Mouse (Mus musculus) cerebellum, adult 8-10 months (tissue): ENCODE measurements around the gene Vps41.

Experiments
- DNase-seq: peaks from one replicate; pipeline ENCODE4 v3.0.0; 2022

Gene Vps41

DNA sequence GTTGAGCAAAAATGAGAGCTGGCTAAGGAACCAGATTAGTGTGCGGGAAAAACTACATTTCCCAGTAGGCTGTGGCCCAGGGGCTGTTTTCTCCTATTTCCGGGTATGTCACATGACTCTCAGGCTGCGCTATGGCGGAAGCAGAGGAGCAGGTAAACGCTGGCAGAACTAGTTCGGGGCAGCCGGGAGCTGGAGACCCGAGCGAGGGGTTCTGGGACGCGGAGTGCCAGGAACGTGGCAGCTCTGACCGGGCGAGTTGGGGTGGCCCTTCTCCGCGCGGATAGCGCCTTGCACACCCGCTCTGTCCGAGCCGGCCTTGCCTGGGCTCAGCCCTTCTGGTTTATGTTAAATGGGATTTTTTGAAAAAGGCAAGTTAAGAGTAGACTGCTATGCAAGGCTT is at the start of gene Vps41:
Gene Vps41, plus strand, starts transcription at position 102 of the 400 bp plus-strand sequence.
- peak; percentile 74 for DNase-seq

- no peak for DNase-seq
These were observed 18.5 kb upstream of the Vps41 start for GRCm38 (mm10) chr13:18698518-18699065.

- no peak for DNase-seq
These were observed 5.4 kb upstream of the Vps41 start for GRCm38 (mm10) chr13:18711685-18712084.

- no peak for DNase-seq
These were observed 379 bp upstream of the Vps41 start for GRCm38 (mm10) chr13:18716707-18717106.

GRCm38 (mm10) chr13:18718461-18718860 is 1.4 kb downstream of the Vps41 start:
- DNase-seq, result no peak

DNA sequence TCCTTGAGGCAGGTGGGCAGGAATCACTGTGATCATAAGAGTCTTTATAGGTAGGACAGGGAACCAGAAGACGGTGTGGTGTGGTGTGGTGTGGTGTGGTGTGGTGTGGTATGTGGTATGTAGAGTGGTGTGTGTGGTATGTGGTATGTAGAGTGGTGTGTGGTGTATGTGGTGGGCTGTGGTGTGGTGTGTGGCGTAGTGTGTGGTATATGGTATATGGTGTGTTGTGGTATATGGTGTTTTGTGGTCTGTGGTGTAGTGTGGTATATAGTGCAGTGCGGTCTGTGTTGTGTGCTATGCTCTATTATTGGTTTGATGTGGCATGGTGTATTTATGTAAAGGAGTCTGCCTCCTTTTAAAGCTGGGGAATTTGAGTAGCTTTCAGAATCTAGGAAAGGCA is 13.6 kb downstream of the Vps41 start:
- no peak for DNase-seq

DNA sequence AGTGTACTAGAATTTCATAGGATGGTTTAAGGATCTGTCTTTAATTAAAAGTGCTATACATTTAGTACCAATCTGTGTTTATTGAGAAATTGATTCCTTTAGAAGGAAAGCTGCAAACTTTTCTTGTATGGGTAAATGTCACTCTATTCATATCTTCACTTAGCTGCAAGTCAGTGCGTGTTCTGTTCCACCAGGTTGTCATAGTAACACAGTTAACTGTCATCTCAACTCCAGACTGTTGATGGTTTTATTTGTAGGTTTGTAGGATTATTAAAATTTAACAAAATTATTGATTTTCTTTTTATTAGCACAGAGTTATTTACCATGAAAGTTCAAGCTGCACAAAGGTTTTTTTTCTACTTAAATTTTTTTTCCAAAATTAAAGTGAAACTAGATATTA is 19.5 kb downstream of the Vps41 start:
- DNase-seq, result no peak

DNA sequence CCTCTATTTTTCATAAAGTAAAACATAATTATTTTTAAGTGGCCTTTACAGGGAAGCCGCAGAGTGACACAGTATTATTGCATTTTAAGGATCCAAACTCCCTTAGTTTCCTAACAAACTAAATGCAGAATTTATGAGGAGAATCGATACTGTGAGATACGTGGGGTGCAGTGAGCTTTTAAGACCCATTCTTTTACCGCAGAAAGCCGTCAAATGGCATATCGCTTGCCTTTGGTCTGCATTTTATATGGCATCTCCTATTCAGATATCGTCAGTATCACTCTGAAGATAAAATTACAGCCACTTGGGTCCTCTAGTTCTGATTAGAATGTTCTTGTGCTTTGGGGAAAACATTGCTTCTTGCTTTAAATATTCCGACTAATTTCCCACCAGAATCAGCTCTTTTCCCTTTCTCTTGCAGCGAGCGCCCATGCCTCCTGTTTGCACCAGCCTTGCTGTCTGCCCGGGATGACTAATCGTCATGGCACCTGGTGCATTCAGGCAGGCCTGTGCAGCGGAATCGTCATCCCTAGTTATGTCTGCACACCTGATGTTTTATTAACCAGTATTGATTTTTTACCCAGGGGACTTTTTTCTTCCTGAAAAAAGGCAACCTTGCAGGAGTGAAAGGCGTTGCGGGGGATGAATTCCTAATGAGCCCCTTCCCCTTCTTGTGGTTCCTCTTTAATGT is 26.6 kb downstream of the Vps41 start:
- DNase-seq, result peak; percentile 9

DNA sequence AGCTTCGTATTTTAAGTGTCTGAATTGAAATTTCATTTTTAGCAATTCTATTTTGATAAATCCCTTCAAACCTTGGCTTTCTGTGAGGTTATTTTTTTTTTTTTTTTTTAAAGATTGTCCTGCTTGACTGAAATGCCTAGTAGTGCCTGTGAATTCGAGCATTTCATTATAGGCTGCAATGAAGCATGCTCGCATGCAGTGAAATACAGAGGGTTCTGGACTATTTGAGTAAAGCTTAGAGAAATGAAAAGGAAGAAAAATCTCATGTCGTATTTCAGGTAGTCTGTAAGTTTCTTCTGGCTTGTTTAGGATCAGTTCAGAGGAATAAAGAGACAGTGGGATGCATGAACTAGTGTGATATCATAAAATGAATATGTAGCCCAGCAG is 27.2 kb downstream of the Vps41 start:
- no peak for DNase-seq

- DNase-seq, result no peak
These were observed 40.9 kb downstream of the Vps41 start for GRCm38 (mm10) chr13:18757958-18758357.

GRCm38 (mm10) chr13:18759361-18760056 is 42.4 kb downstream of the Vps41 start:
- DNase-seq, result no peak

DNA sequence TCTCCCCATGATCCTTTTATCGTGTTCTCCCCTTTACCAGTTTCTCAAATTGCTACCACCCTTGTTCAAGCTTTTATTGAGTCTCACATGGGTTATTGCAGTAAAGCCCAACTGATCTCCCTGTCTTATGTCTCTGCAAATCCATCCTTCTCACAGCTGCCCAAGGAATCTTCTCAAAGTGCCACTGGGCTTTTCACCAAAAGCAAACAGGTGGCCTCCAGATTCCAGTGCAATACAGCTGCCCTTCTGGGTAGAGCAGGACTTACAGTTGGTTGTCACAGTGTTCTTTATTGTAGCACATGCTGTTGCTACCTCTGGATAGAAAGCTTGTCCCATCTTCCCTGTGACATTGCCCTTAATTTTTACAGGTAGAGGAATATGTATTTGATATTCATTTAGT is 44.4 kb downstream of the Vps41 start:
- no peak for DNase-seq

DNA sequence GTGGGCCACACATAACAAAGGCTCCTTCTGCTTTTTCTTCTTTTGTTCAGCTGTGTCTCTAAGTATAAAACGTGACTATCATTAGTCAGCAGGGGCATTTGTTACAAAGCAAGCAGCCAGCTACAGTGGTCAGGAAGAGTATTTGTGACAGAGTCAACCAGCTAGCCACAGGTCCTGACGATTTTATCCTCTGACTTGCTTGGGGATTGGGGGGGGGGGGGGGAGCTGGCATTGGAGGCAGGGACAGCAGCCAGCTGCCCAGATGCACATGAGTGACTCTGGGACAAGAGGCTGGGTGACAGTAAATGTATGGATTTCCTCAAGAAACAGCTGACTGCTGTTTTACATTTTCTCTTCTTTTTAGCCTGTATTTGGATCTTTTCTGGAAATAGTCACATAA is 50.8 kb downstream of the Vps41 start:
- DNase-seq, result no peak

GRCm38 (mm10) chr13:18768495-18768894 is 51.4 kb downstream of the Vps41 start:
- DNase-seq, result no peak

- DNase-seq, result no peak
These were observed 56.5 kb downstream of the Vps41 start for GRCm38 (mm10) chr13:18773437-18774198.

DNA sequence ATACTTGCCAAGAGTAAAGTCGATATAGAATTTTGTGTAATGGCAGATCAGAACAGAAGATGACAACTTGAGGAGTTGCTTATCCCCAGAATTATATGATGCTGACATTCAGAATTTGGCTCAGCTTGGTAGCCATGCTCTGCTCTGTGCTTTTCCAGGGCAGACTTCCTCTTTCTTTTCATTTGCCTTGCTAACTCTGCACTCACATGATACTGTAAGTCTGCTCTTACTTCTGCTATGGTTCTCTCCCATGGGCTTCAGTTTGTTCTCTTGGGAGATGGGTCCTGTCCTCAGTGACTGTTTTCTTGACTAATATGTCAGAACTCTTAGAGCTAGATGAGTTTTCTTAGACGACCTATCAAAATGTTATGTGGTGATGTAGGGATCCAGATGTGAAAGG is 64.2 kb downstream of the Vps41 start:
- no peak for DNase-seq

- no peak for DNase-seq
These were observed 68.6 kb downstream of the Vps41 start for GRCm38 (mm10) chr13:18785702-18786101.

DNA sequence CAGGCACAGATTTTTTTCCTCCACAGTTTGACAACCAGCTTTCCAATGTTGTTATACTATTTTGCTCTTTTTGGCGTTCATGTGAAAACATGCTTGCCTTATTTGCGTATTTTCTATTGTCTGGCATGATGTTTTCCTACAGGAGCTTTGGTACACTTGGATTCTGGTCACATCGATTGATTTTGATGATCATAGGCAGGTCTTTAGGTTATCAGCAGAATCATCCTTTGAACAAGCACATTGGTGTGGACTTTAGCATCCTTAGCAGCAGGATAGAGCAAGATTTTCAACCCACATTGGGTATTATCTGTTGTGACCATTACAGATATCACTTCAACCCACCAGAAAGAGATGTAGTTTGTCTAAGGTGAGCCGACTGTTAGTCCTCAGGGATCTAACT is 71.0 kb downstream of the Vps41 start:
- DNase-seq, result no peak

- DNase-seq, result no peak
These were observed 71.6 kb downstream of the Vps41 start for GRCm38 (mm10) chr13:18788689-18789088.

DNA sequence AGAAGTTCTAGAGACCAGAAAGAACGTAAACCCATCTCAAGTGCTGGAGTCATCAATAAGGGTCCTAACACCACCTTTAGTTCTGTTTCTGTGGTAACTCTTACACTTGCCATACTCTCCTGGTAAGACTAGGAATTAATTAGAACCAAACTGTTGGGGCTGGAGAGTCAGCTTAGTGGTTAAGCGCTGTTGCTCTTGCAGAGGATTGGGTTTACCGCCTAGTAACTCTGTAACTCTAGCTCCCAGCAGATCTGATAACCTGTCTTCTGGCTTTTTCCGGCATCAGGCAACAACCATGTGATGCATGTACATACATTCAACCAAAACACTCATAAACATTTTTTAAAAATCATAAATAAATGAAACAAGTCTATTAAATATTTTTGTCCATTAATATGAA is 72.6 kb downstream of the Vps41 start:
- DNase-seq, result no peak

- no peak for DNase-seq
These were observed 73.0 kb downstream of the Vps41 start for GRCm38 (mm10) chr13:18790086-18790485.

DNA sequence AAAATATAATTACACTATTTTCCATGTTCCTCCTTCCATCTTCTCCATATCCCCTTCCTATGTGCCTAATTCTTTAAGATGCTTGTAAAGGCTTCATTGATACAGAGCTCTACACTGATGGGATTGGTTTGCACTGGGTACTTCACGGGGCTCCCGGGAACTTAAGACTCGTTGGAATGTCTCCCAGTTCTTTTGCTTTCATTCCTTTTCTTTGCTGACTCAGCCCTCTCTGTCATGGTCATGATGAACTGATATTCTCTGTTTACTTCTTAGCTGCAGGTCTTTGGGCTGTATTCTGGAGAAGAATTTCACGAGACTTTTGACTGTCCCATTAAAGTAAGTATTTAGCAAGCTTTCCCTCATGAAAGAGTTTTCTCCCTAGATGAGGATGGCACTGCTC is 74.2 kb downstream of the Vps41 start:
- no peak for DNase-seq

- no peak for DNase-seq
These were observed 74.6 kb downstream of the Vps41 start for GRCm38 (mm10) chr13:18791724-18792123.

DNA sequence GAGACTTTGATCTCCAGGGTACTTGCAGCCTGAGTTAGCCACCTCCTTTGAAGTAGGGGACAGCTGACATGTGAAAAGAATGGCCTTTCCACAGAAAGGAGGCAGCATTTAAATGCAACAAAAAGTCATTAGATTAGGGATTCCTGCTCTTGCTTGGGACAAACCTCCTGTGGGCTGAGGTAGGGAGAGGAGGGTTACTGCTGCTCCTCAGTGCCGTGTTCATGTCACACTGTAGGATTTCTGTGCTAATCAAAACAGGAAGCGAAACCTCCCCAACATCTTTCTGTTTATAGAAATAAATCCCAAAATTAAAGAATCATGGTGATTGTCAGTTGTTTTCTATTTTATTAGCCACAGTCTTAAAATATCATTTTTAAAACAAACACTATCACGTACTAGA is 77.4 kb downstream of the Vps41 start:
- DNase-seq, result no peak
